Mouse (Mus musculus) stomach, postnatal 0 days (tissue): ENCODE results near the gene Amd1. TPM values are rescaled to one million over a fixed set of nuclear protein-coding genes. Genes with fewer than 3 reads are reported as not detected.

ENCODE experiments used
- ATAC-seq: fragments of 200-750 bp; cut with Nextera tagmentation; 2 replicates; pipeline ENCODE4 v1.8.0; 2017; ENCODE audit not compliant: low FRiP score, low TSS enrichment
- DNase-seq: peaks from one replicate; pipeline ENCODE4 v3.0.0-alpha.2; 2016; ENCODE audit warnings: low spot score
- H3K27ac ChIP-seq: fragments of 300-500 bp; sonication (generic); replicated peaks from 2 replicates; pipeline ENCODE4 v1.5.1; 2014; ENCODE audit warnings: mild to moderate bottlenecking, control low read depth
- H3K27me3 ChIP-seq: fragments of 300-500 bp; sonication (generic); 2 replicates; pipeline ENCODE4 v1.6.1; 2014; ENCODE audit warnings: low read length; ENCODE audit not compliant: control insufficient read depth, insufficient read depth
- H3K36me3 ChIP-seq: fragments of 300-500 bp; sonication (generic); 2 replicates; pipeline ENCODE4 v1.6.1; 2014; ENCODE audit warnings: low read length, mixed read lengths; ENCODE audit not compliant: control insufficient read depth, insufficient read depth
- H3K4me1 ChIP-seq: fragments of 300-500 bp; sonication (generic); replicated peaks from 2 replicates; pipeline ENCODE4 v1.6.1; 2014; ENCODE audit warnings: antibody characterized with exemption; ENCODE audit not compliant: control insufficient read depth, insufficient read depth
- H3K4me2 ChIP-seq: fragments of 300-500 bp; sonication (generic); replicated peaks from 2 replicates; pipeline ENCODE4 v1.6.1; 2014; ENCODE audit warnings: low read depth, mild to moderate bottlenecking, control low read depth, moderate library complexity
- H3K4me3 ChIP-seq: fragments of 300-500 bp; sonication (generic); 2 replicates; pipeline ENCODE4 v1.5.1; 2014; ENCODE audit warnings: low read depth, low read length, control low read depth
- H3K9ac ChIP-seq: fragments of 300-500 bp; sonication (generic); 2 replicates; pipeline ENCODE4 v1.6.1; 2014; ENCODE audit warnings: mild to moderate bottlenecking, low read length, control low read depth, mixed read lengths
- H3K9me3 ChIP-seq: fragments of 300-500 bp; sonication (generic); 2 replicates; pipeline ENCODE4 v1.6.1; 2016; ENCODE audit warnings: low read length; ENCODE audit not compliant: control insufficient read depth
- CTCF ChIP-seq: IDR thresholded peaks from 2 replicates; pipeline ENCODE4 v1.5.1; 2016; ENCODE audit warnings: antibody characterized with exemption, low read depth, mild to moderate bottlenecking, moderate library complexity
- EP300 ChIP-seq: optimal IDR thresholded peaks from 2 replicates; pipeline ENCODE3; 2016; ENCODE audit warnings: antibody characterized with exemption
- WGBS: fragments of 180-500 bp; shearing (Covaris S2); extraction: QIAGEN DNeasy Blood & Tissue Kit; methylation state at CpG from one replicate; pipeline ENCODE4 v1.1.7; 2014; 5-methylcytosine and 5-hydroxymethylcytosine counted together
- polyA plus RNA-seq: library from polyadenylated mRNA; unstranded; fragments of >200 nt; fragmentation: Nextera tagmentation; extraction: Ambion mirVana; gene quantifications from 2 replicates; pipeline ENCODE4 v1.2.1, GENCODE M21; 2015

The Amd1 gene
- polyA plus RNA-seq, 1 experiment from 2014 or later: 48.0 TPM

GRCm38 (mm10) chr10:40256716-40257115 lies 45.3 kb downstream of the Amd1 start:
- H3K36me3 ChIP-seq: no peaks in the 10 kb centered on the region; the same call in 1 of the 2 replicates
- H3K27me3 ChIP-seq: no peaks in the 10 kb centered on the region
- H3K4me1 ChIP-seq: no peaks in the 10 kb centered on the region
- H3K9ac ChIP-seq: peak overlapping the region; percentile 82
- H3K27ac ChIP-seq: peak overlapping the region; percentile 94; the same call in 1 of the 2 replicates
- peak overlapping the region; percentile 68 for H3K4me2 ChIP-seq
- 0% methylated on average over 5 of the region's 5 CpGs for WGBS
- ATAC-seq (peak; percentile 81), DNase-seq (peak; percentile 72)
- peak overlapping the region; percentile 86 for H3K4me3 ChIP-seq
- TF ChIP-seq EP300 (no peak), CTCF (no peak)
- no peaks in the 10 kb centered on the region for H3K9me3 ChIP-seq

- no peak for DNase-seq
- TF ChIP-seq EP300: no peak
- no peak for TF ChIP-seq CTCF
- no peaks in the 10 kb centered on the region for H3K9me3 ChIP-seq
- H3K4me1 ChIP-seq: 0 out of 2 replicates have a peak, but pooled peaks cover 2% of the 10 kb centered on the region
- H3K27ac ChIP-seq: no peak overlapping the region
- H3K9ac ChIP-seq: no peak overlapping the region
- ATAC-seq: no peak
- H3K36me3 ChIP-seq: peaks cover 14% of the 10 kb centered on the region; the same call in 1 of the 2 replicates
- WGBS: 89% methylated on average over 6 of the region's 6 CpGs
- no peak overlapping the region for H3K4me3 ChIP-seq
- no peaks in the 10 kb centered on the region for H3K27me3 ChIP-seq
- no peak overlapping the region for H3K4me2 ChIP-seq
Measured at GRCm38 (mm10) chr10:40250969-40251368, 51.0 kb downstream of the Amd1 start.

- WGBS: 83% methylated on average over 9 of the region's 9 CpGs
- H3K27me3 ChIP-seq: no peaks in the 10 kb centered on the region
- TF ChIP-seq CTCF (peak; percentile 65), EP300 (no peak)
- no peaks in the 10 kb centered on the region for H3K9me3 ChIP-seq
- peaks cover 14% of the 10 kb centered on the region; the same call in 1 of the 2 replicates for H3K36me3 ChIP-seq
- 0 out of 2 replicates have a peak, but pooled peaks cover 2% of the 10 kb centered on the region for H3K4me1 ChIP-seq
- ATAC-seq: no peak
- no peak overlapping the region for H3K9ac ChIP-seq
- H3K27ac ChIP-seq: no peak overlapping the region
- no peak overlapping the region for H3K4me2 ChIP-seq
- no peak overlapping the region for H3K4me3 ChIP-seq
- DNase-seq: no peak
Measured at GRCm38 (mm10) chr10:40249625-40250024, 52.4 kb downstream of the Amd1 start.

DNA sequence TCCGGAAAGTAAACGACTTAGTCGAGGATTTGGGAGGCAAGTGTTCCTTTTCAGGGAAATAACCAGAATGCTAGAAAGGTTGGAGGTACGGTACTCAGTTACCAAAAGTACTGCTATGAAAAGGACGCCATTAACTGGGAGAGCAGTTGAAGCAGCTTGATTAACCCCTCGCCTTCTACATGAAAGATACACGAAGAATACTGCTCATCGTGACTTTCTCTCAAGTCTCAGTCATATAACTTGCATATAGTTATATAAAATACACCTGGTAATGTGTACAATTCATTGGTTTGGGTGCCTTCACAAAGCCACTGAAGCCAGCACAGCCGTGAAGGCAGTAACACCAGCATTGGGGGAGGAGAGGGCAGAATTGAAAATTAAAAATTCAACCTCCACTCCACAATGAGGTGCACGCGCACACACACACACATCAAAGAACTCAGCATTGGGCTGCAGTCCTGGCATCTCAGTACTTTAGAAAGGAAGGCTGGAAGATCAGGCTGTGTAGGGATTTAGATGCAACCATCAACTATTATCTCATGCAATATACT lies 54.7 kb downstream of the Amd1 start:
- peak overlapping the region; percentile 81 for H3K27ac ChIP-seq
- H3K27me3 ChIP-seq: no peaks in the 10 kb centered on the region
- peak overlapping the region; percentile 84 for H3K4me2 ChIP-seq
- TF ChIP-seq EP300 (no peak), CTCF (no peak)
- H3K9ac ChIP-seq: peak overlapping the region; percentile 79
- no peaks in the 10 kb centered on the region for H3K9me3 ChIP-seq
- no peak for ATAC-seq
- H3K36me3 ChIP-seq: peaks cover 19% of the 10 kb centered on the region; the same call in 1 of the 2 replicates
- H3K4me1 ChIP-seq: 0 out of 2 replicates have a peak, but pooled peaks cover 2% of the 10 kb centered on the region
- no peak for DNase-seq
- H3K4me3 ChIP-seq: peak overlapping the region; percentile 77
- WGBS: 25% methylated on average over 11 of the region's 11 CpGs

DNA sequence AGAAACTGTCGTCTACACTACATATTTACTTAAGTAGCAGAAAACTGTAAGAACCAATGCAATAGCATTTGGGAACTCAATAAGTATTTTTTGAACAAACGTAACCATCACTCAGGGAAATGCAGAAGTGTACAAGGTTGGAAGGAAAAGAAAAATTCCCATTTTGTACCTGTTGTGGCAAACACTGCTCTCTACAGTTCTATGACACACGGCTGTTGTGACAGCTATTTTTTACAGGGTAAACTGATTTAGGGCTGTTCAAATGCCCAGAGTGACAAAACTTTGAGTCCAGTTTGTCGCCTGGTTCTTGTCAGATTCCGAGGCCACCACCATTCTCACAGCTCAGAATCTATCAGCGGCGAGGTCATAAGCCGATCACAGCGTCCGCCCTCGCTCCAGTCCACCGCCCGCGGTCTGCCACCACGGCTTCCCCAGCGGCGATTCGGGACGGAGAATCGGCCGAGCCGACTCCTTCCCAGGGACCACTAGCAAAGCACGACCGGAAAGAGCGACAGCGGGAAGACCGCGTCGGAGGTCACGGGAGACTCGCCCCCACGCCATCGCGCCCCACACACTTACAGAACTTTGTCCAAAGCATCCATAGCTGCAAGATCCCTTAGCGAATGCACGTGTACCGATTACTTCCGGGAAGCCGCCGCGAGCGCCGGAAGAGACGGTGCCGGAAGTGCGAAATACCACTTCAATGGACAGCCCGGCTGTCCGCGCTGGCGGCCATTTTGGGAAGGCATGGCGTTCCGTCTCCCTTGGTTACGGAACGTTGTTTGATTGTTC lies 55.4 kb downstream of the Amd1 start, which contains the start of gene Rpf2:
TSS of gene Rpf2 (minus strand) at position 663 of the 792 bp plus-strand sequence.
- H3K27ac ChIP-seq: peak within 1 kb of the TSS; percentile 81
- TF ChIP-seq CTCF (no peak), EP300 (no peak)
- H3K36me3 ChIP-seq: peaks cover 21% of the 10 kb centered on the region; the same call in 1 of the 2 replicates
- no peaks in the 10 kb centered on the region for H3K27me3 ChIP-seq
- 0 out of 2 replicates have a peak, but pooled peaks cover 2% of the 10 kb centered on the region for H3K4me1 ChIP-seq
- no peaks in the 10 kb centered on the region for H3K9me3 ChIP-seq
- peak within 1 kb of the TSS; percentile 77 for H3K4me3 ChIP-seq
- ATAC-seq (peak; percentile 95), DNase-seq (peak; percentile 89)
- WGBS: under 1% methylated on average over 54 of the region's 54 CpGs
- peak within 1 kb of the TSS; percentile 79 for H3K9ac ChIP-seq
- peak within 1 kb of the TSS; percentile 84 for H3K4me2 ChIP-seq

GRCm38 (mm10) chr10:40237826-40238225 lies 64.2 kb downstream of the Amd1 start:
- TF ChIP-seq CTCF: no peak
- TF ChIP-seq EP300: no peak
- Histone ChIP-seq H3K9me3 (no peaks in the 10 kb centered on the region), H3K4me1 (no peaks in the 10 kb centered on the region), H3K9ac (no peak overlapping the region), H3K27ac (no peak overlapping the region), H3K4me2 (no peak overlapping the region), H3K4me3 (no peak overlapping the region), H3K27me3 (no peaks in the 10 kb centered on the region), H3K36me3 (peaks cover 9% of the 10 kb centered on the region)
- 94% methylated on average over 5 of the region's 5 CpGs for WGBS
- ATAC-seq (no peak), DNase-seq (no peak)

Other genes with a start within 250 kb of the Amd1 start
- gene Slc16a10, start 159.9 kb downstream of the Amd1 start, polyA plus RNA-seq: 2.5 and 2.6 TPM in 2 replicates
- gene Rpf2, start 55.1 kb downstream of the Amd1 start, polyA plus RNA-seq: 31.5 and 33.6 TPM in 2 replicates
- 54.6 and 54.9 TPM in 2 replicates for gene Gtf3c6, start 44.1 kb downstream of the Amd1 start, polyA plus RNA-seq
- 4.2 and 4.4 TPM in 2 replicates for gene Cdk19, start 37.4 kb upstream of the Amd1 start, polyA plus RNA-seq